Mouse (Mus musculus): ENCODE measurements around the gene Psg17. TPM values are rescaled to one million over a fixed set of nuclear protein-coding genes. Genes with fewer than 3 reads are reported as not detected.
"Not testable (repeated sequence)": the region's sequence is repeated elsewhere in the genome, so short reads cannot be mapped to it uniquely, and the experiment has no call there.

Gene Psg17
- polyA plus RNA-seq, 1 experiment from 2014 or later = not detected

- H3K27ac ChIP-seq (replicated peaks) = no peak overlapping the region
Measured at GRCm38 (mm10) chr7:18827792-18828546, 6.6 kb upstream of the Psg17 start.

GRCm38 (mm10) chr7:18818301-18818700, 3.1 kb downstream of the Psg17 start:
- 86% methylated on average over 9 of the region's 9 CpGs for WGBS
- no peak overlapping the region for H3K4me3 ChIP-seq
- DNase-seq (ENCODE audit: low spot score) = no peak
- H3K4me1 ChIP-seq = no peaks in the 10 kb centered on the region
- H3K36me3 ChIP-seq = no peaks in the 10 kb centered on the region
- no peaks in the 10 kb centered on the region for H3K9me3 ChIP-seq (replicated peaks)
- H3K27me3 ChIP-seq (ENCODE audit: low read depth, poor library complexity, severe bottlenecking) = no peaks in the 10 kb centered on the region
- H3K27ac ChIP-seq (replicated peaks) = no peak overlapping the region

More at GRCm38 (mm10) chr7:18827792-18828546, 6.6 kb upstream of the Psg17 start:
- no peak for DNase-seq (ENCODE audit: low spot score)
- Histone ChIP-seq H3K36me3 (no peaks in the 10 kb centered on the region), H3K9me3 (replicated peaks) (no peaks in the 10 kb centered on the region; the same call in 1 of the 2 replicates), H3K4me3 (no peak overlapping the region), H3K27me3 (ENCODE audit: low read depth, poor library complexity, severe bottlenecking) (no peaks in the 10 kb centered on the region), H3K4me1 (peaks cover 7% of the 10 kb centered on the region)
- 68% methylated on average over 26 of the region's 26 CpGs for WGBS

- H3K4me1 ChIP-seq = no peaks in the 10 kb centered on the region
- no peaks in the 10 kb centered on the region for H3K9me3 ChIP-seq (replicated peaks)
- DNase-seq (ENCODE audit: low spot score) = no peak
- no peak overlapping the region for H3K27ac ChIP-seq (replicated peaks)
- H3K27me3 ChIP-seq (ENCODE audit: low read depth, poor library complexity, severe bottlenecking) = no peaks in the 10 kb centered on the region
- no peaks in the 10 kb centered on the region for H3K36me3 ChIP-seq
- H3K4me3 ChIP-seq = no peak overlapping the region
Measured at GRCm38 (mm10) chr7:18803526-18803925, 17.9 kb downstream of the Psg17 start.

DNA sequence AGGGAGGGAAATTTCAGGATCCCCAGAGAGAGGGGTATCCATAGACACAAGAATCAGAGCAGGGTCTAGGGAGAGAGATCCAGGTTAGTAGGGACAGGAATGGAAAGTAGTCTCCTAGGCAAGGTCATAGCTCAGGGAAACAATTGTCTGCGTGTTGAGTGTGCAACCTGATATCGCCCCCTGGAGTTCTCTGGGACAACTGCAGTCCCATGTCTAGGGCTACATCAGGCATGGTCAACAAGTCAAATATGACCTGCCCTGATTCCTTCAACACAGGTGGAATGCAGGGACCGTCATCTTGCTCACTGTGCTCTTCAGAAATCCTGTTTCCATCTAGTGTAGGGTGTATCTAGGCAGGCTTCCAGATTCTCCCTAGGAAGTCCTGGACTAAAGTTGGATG, 22.3 kb downstream of the Psg17 start:
- H3K27me3 ChIP-seq (ENCODE audit: low read depth, poor library complexity, severe bottlenecking) = no peaks in the 10 kb centered on the region

DNA sequence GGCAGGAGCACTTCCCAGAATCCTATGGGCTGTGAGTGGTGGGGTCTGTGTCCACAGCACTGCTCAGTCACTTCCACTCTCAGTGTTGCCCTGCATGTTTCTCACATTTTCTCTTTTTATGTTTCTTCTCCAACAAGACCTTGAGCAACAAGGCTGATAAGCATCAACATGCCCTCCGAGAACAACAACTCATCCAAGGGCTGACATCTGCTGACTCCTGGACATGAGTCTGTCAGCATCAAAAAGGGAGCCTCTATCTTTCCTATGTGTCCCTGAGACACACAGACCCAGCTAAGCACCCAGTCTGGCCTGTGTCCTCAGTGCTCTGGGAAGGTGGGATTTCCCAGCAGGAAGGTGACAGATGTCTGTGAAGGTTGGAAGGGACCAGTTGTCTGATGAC, 23.0 kb downstream of the Psg17 start, which contains the start of gene Psg19:
Gene Psg19 (minus strand): TSS at position 101 of the 400 bp plus-strand sequence.
- H3K9me3 ChIP-seq (replicated peaks) = no peaks in the 10 kb centered on the region
- WGBS = 94% methylated on average over 1 of the region's 1 CpGs
- no peak within 1 kb of the TSS for H3K4me3 ChIP-seq
- no peaks in the 10 kb centered on the region for H3K36me3 ChIP-seq
- no peaks in the 10 kb centered on the region for H3K4me1 ChIP-seq
- H3K27ac ChIP-seq (replicated peaks) = no peak within 1 kb of the TSS
- DNase-seq (ENCODE audit: low spot score) = peak; percentile 0
- no peaks in the 10 kb centered on the region for H3K27me3 ChIP-seq (ENCODE audit: low read depth, poor library complexity, severe bottlenecking)

More for the DNA sequence above, 22.3 kb downstream of the Psg17 start:
- DNase-seq (ENCODE audit: low spot score) = no peak
- Histone ChIP-seq H3K36me3 (no peaks in the 10 kb centered on the region), H3K4me1 (no peaks in the 10 kb centered on the region), H3K9me3 (replicated peaks) (no peaks in the 10 kb centered on the region), H3K4me3 (no peak overlapping the region), H3K27ac (replicated peaks) (no peak overlapping the region)
- 49% methylated on average over 3 of the region's 3 CpGs for WGBS

- DNase-seq (ENCODE audit: low spot score); H3K27ac ChIP-seq (replicated peaks); H3K9me3 ChIP-seq (replicated peaks); H3K36me3 ChIP-seq; H3K27me3 ChIP-seq (ENCODE audit: low read depth, poor library complexity, severe bottlenecking); H3K4me1 ChIP-seq; H3K4me3 ChIP-seq: not testable (repeated sequence)
Measured at GRCm38 (mm10) chr7:18790671-18791070, 30.7 kb downstream of the Psg17 start.

- not testable (repeated sequence) for H3K27ac ChIP-seq (replicated peaks); H3K4me3 ChIP-seq; H3K9me3 ChIP-seq (replicated peaks); H3K4me1 ChIP-seq; H3K27me3 ChIP-seq (ENCODE audit: low read depth, poor library complexity, severe bottlenecking); H3K36me3 ChIP-seq
- peak; percentile 10 for DNase-seq (ENCODE audit: low spot score)
- WGBS = 51% methylated on average over 2 of the region's 2 CpGs
Measured at GRCm38 (mm10) chr7:18781301-18781700, 40.1 kb downstream of the Psg17 start.

DNA sequence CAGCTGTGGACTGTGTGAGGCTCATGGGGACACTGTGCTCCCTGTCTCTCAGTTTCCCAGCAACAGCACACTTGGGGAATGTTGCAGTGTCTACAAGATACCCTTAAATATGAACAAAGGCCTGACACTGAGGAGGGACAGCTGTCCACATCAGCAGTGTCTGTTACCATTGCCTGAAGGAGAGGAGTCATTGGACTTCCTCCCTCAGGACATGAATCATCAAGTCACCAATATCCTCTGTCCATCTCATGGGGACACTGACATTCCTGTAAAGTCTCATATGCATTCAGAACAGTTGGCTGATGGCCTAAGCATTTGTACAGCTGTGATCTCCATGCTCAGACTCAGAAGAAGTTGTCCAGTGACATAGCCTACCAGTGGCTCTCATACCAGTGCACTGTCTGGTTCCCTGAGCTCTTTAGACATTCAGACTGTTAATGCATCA, 42.0 kb downstream of the Psg17 start:
- Histone ChIP-seq H3K36me3 (no peaks in the 10 kb centered on the region), H3K4me3 (no peak overlapping the region), H3K9me3 (replicated peaks) (no peaks in the 10 kb centered on the region), H3K27me3 (ENCODE audit: low read depth, poor library complexity, severe bottlenecking) (no peaks in the 10 kb centered on the region), H3K27ac (replicated peaks) (no peak overlapping the region), H3K4me1 (no peaks in the 10 kb centered on the region)
- peak; percentile 5 for DNase-seq (ENCODE audit: low spot score)

Other genes starting within 250 kb of the Psg17 start
- gene Psg23, start 205.1 kb downstream of the Psg17 start, polyA plus RNA-seq (2016; fragmentation: Nextera tagmentation; extraction: Ambion mirVana) = not detected in 2 replicates
- gene Psg21, start 164.9 kb downstream of the Psg17 start, polyA plus RNA-seq (2016; fragmentation: Nextera tagmentation; extraction: Ambion mirVana) = not detected in 2 replicates
- not detected in 2 replicates for gene Psg20, start 135.4 kb downstream of the Psg17 start, polyA plus RNA-seq (2016; fragmentation: Nextera tagmentation; extraction: Ambion mirVana)
- gene Psg22, start 103.5 kb downstream of the Psg17 start, polyA plus RNA-seq (2016; fragmentation: Nextera tagmentation; extraction: Ambion mirVana) = not detected in 2 replicates
- gene Psg19, start 23.1 kb downstream of the Psg17 start, polyA plus RNA-seq (2016; fragmentation: Nextera tagmentation; extraction: Ambion mirVana) = not detected in 2 replicates
- gene Mill2, start 18.4 kb upstream of the Psg17 start, polyA plus RNA-seq (2016; fragmentation: Nextera tagmentation; extraction: Ambion mirVana) = 0.14 and 0.30 TPM in 2 replicates
- 1.6 and 1.7 TPM in 2 replicates for gene Pglyrp1, start 49.7 kb upstream of the Psg17 start, polyA plus RNA-seq (2016; fragmentation: Nextera tagmentation; extraction: Ambion mirVana)
- 38.5 and 38.7 TPM in 2 replicates for gene Ccdc61, start 88.8 kb upstream of the Psg17 start, polyA plus RNA-seq (2016; fragmentation: Nextera tagmentation; extraction: Ambion mirVana)
- 3.9 and 6.2 TPM in 2 replicates for gene Nova2, start 104.3 kb upstream of the Psg17 start, polyA plus RNA-seq (2016; fragmentation: Nextera tagmentation; extraction: Ambion mirVana)
- 0.07 and 0.16 TPM in 2 replicates for gene Nanos2, start 165.8 kb upstream of the Psg17 start, polyA plus RNA-seq (2016; fragmentation: Nextera tagmentation; extraction: Ambion mirVana)
- 4.0 and 4.1 TPM in 2 replicates for gene Mypop, start 169.6 kb upstream of the Psg17 start, polyA plus RNA-seq (2016; fragmentation: Nextera tagmentation; extraction: Ambion mirVana)
- 21.4 and 23.5 TPM in 2 replicates for gene Irf2bp1, start 182.4 kb upstream of the Psg17 start, polyA plus RNA-seq (2016; fragmentation: Nextera tagmentation; extraction: Ambion mirVana)
- gene Foxa3, start 201.9 kb upstream of the Psg17 start, polyA plus RNA-seq (2016; fragmentation: Nextera tagmentation; extraction: Ambion mirVana) = 0.09 TPM in 1 of 2 replicates, not detected in the other
- 40.3 and 45.7 TPM in 2 replicates for gene Sympk, start 202.8 kb upstream of the Psg17 start, polyA plus RNA-seq (2016; fragmentation: Nextera tagmentation; extraction: Ambion mirVana)
- not detected in 2 replicates for gene Rsph6a, start 233.1 kb upstream of the Psg17 start, polyA plus RNA-seq (2016; fragmentation: Nextera tagmentation; extraction: Ambion mirVana)

Data from midbrain, embryonic 10.5 days (tissue).